ENCODE assay signal across 25 mouse cellular contexts in genomic region chr7:68230831-68231230, GRCm38 (mm10). TPM values are rescaled to one million over a fixed set of nuclear protein-coding genes. Genes with fewer than 3 reads are reported as not detected.
DNase-seq lines count a peak whose midpoint lies in the region; ATAC-seq and TF ChIP-seq lines count a peak whose summit lies in the region.
"Had no signal": no experiment of that assay in that cellular context is flagged by ENCODE, and none has a peak within 500 bp of the region (broad histone marks: within the 10 kb centered on the region; RNA-seq: fewer than 3 reads in every experiment).

No protein-coding gene starts in this region.

- peak; percentile 49 to 69 for DNase-seq in cerebellum, postnatal 14 days
- no peak for DNase-seq in cerebellum, adult 9-11 months
- no peak for DNase-seq in forebrain, embryonic 10.5 days (ENCODE audit: extremely low spot score, low spot score)
- peak; percentile 42 for DNase-seq in hindbrain, postnatal 0 days (ENCODE audit: low spot score)
- DNase-seq in hindbrain, embryonic 11.5 days (ENCODE audit: low spot score): no peak
- peak; percentile 49 for DNase-seq in brain, adult 2 months (ENCODE audit: low read depth, low spot score)
- DNase-seq in yolk sac, embryonic 10.5 days (ENCODE audit: low spot score): no peak
- DNase-seq: adrenal gland, postnatal 36 days; cerebellum, adult 11-12 months; cerebellum, postnatal 25 days; gastrocnemius, postnatal 10 days; heart, adult 2 months; heart, postnatal 14 days; kidney, adult 8-10 months had no signal

- H3K9ac ChIP-seq in forebrain, embryonic 16.5 days (replicated peaks; ENCODE audit: low read depth, low read length): no peak overlapping the region
- H3K9ac ChIP-seq in hindbrain, postnatal 0 days (replicated peaks; ENCODE audit: low read length): no peak overlapping the region
- no peak overlapping the region for H3K9ac ChIP-seq in hindbrain, embryonic 11.5 days (ENCODE audit: low read depth, low read length)
- H3K9ac ChIP-seq: embryonic facial prominence, embryonic 13.5 days; heart, embryonic 15.5 days; hindbrain, embryonic 12.5 days had no signal

- H3K9me3 ChIP-seq in forebrain, embryonic 16.5 days (ENCODE audit: control insufficient read depth, low read length): no peaks in the 10 kb centered on the region
- no peaks in the 10 kb centered on the region for H3K9me3 ChIP-seq in forebrain, embryonic 10.5 days
- no peaks in the 10 kb centered on the region for H3K9me3 ChIP-seq in hindbrain, postnatal 0 days (ENCODE audit: low read length)
- H3K9me3 ChIP-seq in hindbrain, embryonic 11.5 days (ENCODE audit: control insufficient read depth, low read length): no peaks in the 10 kb centered on the region
- H3K9me3 ChIP-seq: embryonic facial prominence, embryonic 13.5 days; heart, embryonic 15.5 days; hindbrain, embryonic 12.5 days had no signal

- peaks cover 17% of the 10 kb centered on the region for H3K4me1 ChIP-seq in forebrain, embryonic 16.5 days (replicated peaks; ENCODE audit: control insufficient read depth, insufficient read depth, low read length)
- peaks cover 35% of the 10 kb centered on the region for H3K4me1 ChIP-seq in forebrain, embryonic 10.5 days
- H3K4me1 ChIP-seq in hindbrain, postnatal 0 days (ENCODE audit: insufficient read depth, low read length): no peaks in the 10 kb centered on the region
- peaks cover 2% of the 10 kb centered on the region; the same call in 1 of the 2 replicates for H3K4me1 ChIP-seq in hindbrain, embryonic 11.5 days (replicated peaks; ENCODE audit: control insufficient read depth, insufficient read depth, low read length)

- no peak overlapping the region for H3K4me2 ChIP-seq in forebrain, embryonic 16.5 days (ENCODE audit: low read length)
- no peak overlapping the region for H3K4me2 ChIP-seq in hindbrain, postnatal 0 days (ENCODE audit: low read depth, low read length)
- no peak overlapping the region for H3K4me2 ChIP-seq in hindbrain, embryonic 11.5 days (replicated peaks; ENCODE audit: low read depth, low read length)
- H3K4me2 ChIP-seq: embryonic facial prominence, embryonic 13.5 days; heart, embryonic 11.5 days; heart, embryonic 15.5 days; hindbrain, embryonic 12.5 days had no signal

- no peak for TF ChIP-seq CTCF in hindbrain, postnatal 0 days (IDR thresholded peaks at IDR 0.05; ENCODE audit: low read depth)

- no peak overlapping the region for H3K27ac ChIP-seq in forebrain, embryonic 16.5 days (ENCODE audit: low read length)
- no peak overlapping the region for H3K27ac ChIP-seq in forebrain, embryonic 10.5 days
- 0 out of 2 replicates have a peak overlapping the region, but pooled peaks have one; percentile 15 for H3K27ac ChIP-seq in hindbrain, postnatal 0 days
- no peak overlapping the region for H3K27ac ChIP-seq in hindbrain, embryonic 11.5 days (ENCODE audit: low read depth, low read length)
- H3K27ac ChIP-seq: embryonic facial prominence, embryonic 13.5 days; heart, adult 2 months; heart, embryonic 15.5 days; hindbrain, embryonic 12.5 days had no signal

- 54% methylated on average over 9 of the region's 9 CpGs for WGBS in forebrain, embryonic 16.5 days
- 91% methylated on average over 9 of the region's 9 CpGs for WGBS in forebrain, embryonic 10.5 days
- WGBS in hindbrain, postnatal 0 days: 58% methylated on average over 9 of the region's 9 CpGs
- 93% methylated on average over 9 of the region's 9 CpGs for WGBS in hindbrain, embryonic 11.5 days

- no peaks in the 10 kb centered on the region for H3K27me3 ChIP-seq in forebrain, embryonic 16.5 days (replicated peaks; ENCODE audit: control insufficient read depth, insufficient read depth, low read length)
- no peaks in the 10 kb centered on the region for H3K27me3 ChIP-seq in forebrain, embryonic 10.5 days (ENCODE audit: poor library complexity, severe bottlenecking)
- H3K27me3 ChIP-seq in hindbrain, postnatal 0 days (ENCODE audit: insufficient read depth, low read length): no peaks in the 10 kb centered on the region
- H3K27me3 ChIP-seq in hindbrain, embryonic 11.5 days (ENCODE audit: control insufficient read depth, insufficient read depth, low read length): no peaks in the 10 kb centered on the region
- H3K27me3 ChIP-seq: CH12.LX; embryonic facial prominence, embryonic 13.5 days; heart, embryonic 15.5 days; hindbrain, embryonic 12.5 days; Patski had no signal

- peaks cover 9% of the 10 kb centered on the region for H3K36me3 ChIP-seq in forebrain, embryonic 16.5 days (ENCODE audit: control insufficient read depth, insufficient read depth)
- peaks cover 52% of the 10 kb centered on the region for H3K36me3 ChIP-seq in forebrain, embryonic 10.5 days (replicated peaks)
- peaks cover 4% of the 10 kb centered on the region; the same call in 1 of the 2 replicates for H3K36me3 ChIP-seq in hindbrain, postnatal 0 days (ENCODE audit: insufficient read depth, low read length)
- H3K36me3 ChIP-seq in hindbrain, embryonic 11.5 days (ENCODE audit: control insufficient read depth, insufficient read depth, low read length): 0 out of 2 replicates have a peak, but pooled peaks cover 4% of the 10 kb centered on the region

- H3K4me3 ChIP-seq in forebrain, embryonic 16.5 days (replicated peaks; ENCODE audit: low read length): no peak overlapping the region
- no peak overlapping the region for H3K4me3 ChIP-seq in forebrain, embryonic 10.5 days
- no peak overlapping the region for H3K4me3 ChIP-seq in hindbrain, postnatal 0 days (ENCODE audit: low read length)
- H3K4me3 ChIP-seq in hindbrain, embryonic 11.5 days (ENCODE audit: low read depth, low read length): no peak overlapping the region
- H3K4me3 ChIP-seq: embryonic facial prominence, embryonic 13.5 days; heart, adult 2 months; heart, embryonic 15.5 days; hindbrain, embryonic 12.5 days had no signal

- ATAC-seq in forebrain, embryonic 16.5 days: 0 out of 2 replicates have a peak, but pooled peaks have one; percentile 37
- ATAC-seq in hindbrain, postnatal 0 days: 0 out of 2 replicates have a peak, but pooled peaks have one; percentile 35
- no peak for ATAC-seq in hindbrain, embryonic 11.5 days (ENCODE audit: low FRiP score)
- ATAC-seq: activated CD4-positive, CD25-positive, alpha-beta regulatory T cell, adult 4 months; inflammation-experienced regulatory T-cells, adult 6 months; intestine, postnatal 0 days; Patski had no signal

RNA-seq across cellular contexts. Expression of gene Pgpep1l, which starts 33.2 kb away (rescaled TPM):
- polyA plus RNA-seq in forebrain, embryonic 16.5 days (2015; fragmentation: Nextera tagmentation; extraction: Ambion mirVana): not detected in 2 replicates
- 0.16 TPM in 1 of 2 replicates, not detected in the other for polyA plus RNA-seq in forebrain, embryonic 10.5 days (2016; fragmentation: Nextera tagmentation; extraction: Ambion mirVana)
- 0.68 TPM in 1 of 2 replicates, not detected in the other for total RNA-seq in hindbrain, postnatal 0 days (2014; rRNA removed)
- 0.24 TPM in 1 of 2 replicates, not detected in the other for polyA plus RNA-seq in hindbrain, postnatal 0 days (2015; fragmentation: Nextera tagmentation; extraction: Ambion mirVana)
- polyA plus RNA-seq in hindbrain, embryonic 11.5 days (2014; fragmentation: Nextera tagmentation; extraction: Ambion mirVana): not detected in 2 replicates
- total RNA-seq: adrenal gland, postnatal 36 days; CH12.LX; heart, adult 2 months had no signal
- polyA plus RNA-seq: heart, embryonic 11.5 days; hindbrain, embryonic 12.5 days; intestine, postnatal 0 days; kidney, embryonic 16.5 days; Patski had no signal

RNA-seq across cellular contexts. Expression of gene Fam169b, which starts 42.8 kb away (rescaled TPM):
- 0.20 TPM in 1 of 2 replicates, not detected in the other for polyA plus RNA-seq in forebrain, embryonic 16.5 days (2015; fragmentation: Nextera tagmentation; extraction: Ambion mirVana)
- polyA plus RNA-seq in forebrain, embryonic 10.5 days (2016; fragmentation: Nextera tagmentation; extraction: Ambion mirVana): 0.12 and 0.38 TPM in 2 replicates
- 0.21 TPM in 1 of 2 replicates, not detected in the other for total RNA-seq in hindbrain, postnatal 0 days (2014; rRNA removed)
- 0.15 TPM in 1 of 2 replicates, not detected in the other for polyA plus RNA-seq in hindbrain, postnatal 0 days (2015; fragmentation: Nextera tagmentation; extraction: Ambion mirVana)
- polyA plus RNA-seq in hindbrain, embryonic 11.5 days (2014; fragmentation: Nextera tagmentation; extraction: Ambion mirVana): 0.21 and 0.36 TPM in 2 replicates

Comparison
In these comparisons a context has a peak if more than half of its experiments do, and no peak if none do; other contexts are left out.
1. DNase-seq: peak in cerebellum, postnatal 14 days (2 of 2), hindbrain, postnatal 0 days (single experiment) and brain, adult 2 months (single experiment); none in cerebellum, adult 9-11 months (single experiment), forebrain, embryonic 10.5 days (single experiment), hindbrain, embryonic 11.5 days (single experiment) and yolk sac, embryonic 10.5 days (single experiment).